Mouse (Mus musculus) heart, adult 9 months (tissue): ENCODE measurements around the gene Dazl.
"Not testable (repeated sequence)": the region's sequence is repeated elsewhere in the genome, so short reads cannot be mapped to it uniquely, and the experiment has no call there.

Experiments used
- DNase-seq, 2 experiments: peaks; one replicate each; pipeline ENCODE4 v3.0.0; 2022; ENCODE audit warnings: low spot score in 2 of 2

The Dazl gene

GRCm38 (mm10) chr17:50291485-50292200 lies 1.8 kb downstream of the Dazl start:
- no peak for DNase-seq

GRCm38 (mm10) chr17:50284845-50285244 lies 8.6 kb downstream of the Dazl start:
- no peak for DNase-seq

DNA sequence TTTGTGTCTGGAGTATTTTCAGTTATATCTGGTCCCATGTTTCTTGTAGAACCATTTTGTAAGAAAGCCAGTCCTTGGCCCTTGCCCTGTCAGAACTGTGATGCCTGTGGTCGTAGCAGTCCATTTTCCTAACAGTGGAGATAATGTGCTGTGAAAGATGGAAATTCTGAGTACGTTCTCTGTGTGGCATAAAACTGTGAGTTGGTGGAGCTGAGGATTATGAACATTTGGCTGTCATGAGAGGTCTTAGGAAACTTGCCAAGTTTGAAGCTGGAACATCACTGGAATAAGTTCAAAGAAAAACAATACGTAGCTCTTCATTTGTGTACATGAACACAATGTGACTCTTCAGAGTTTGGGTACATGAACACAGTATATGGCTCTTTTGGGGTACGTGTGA lies 31.8 kb downstream of the Dazl start:
- not testable (repeated sequence) for DNase-seq

DNA sequence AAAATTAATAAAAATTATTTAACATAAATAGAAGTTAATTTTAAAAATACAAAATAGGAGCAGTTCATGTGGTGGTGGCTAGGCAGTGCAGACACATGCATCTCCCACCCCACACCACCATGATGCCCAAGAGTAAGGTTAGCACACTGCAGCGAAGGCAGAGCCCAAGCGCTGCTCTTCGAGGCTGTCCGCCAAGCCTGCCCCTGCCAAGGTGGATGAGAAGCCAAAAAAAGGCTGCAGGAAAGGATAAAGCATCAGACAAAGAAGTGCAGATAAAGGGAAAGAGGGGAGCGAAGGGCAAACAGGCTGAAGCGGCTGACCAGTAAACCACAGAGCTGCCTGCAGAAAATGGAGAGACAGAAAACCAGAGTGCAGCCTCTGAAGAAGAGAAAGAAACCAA lies 32.6 kb downstream of the Dazl start:
- no peak for DNase-seq

GRCm38 (mm10) chr17:50246605-50247004 lies 46.8 kb downstream of the Dazl start:
- DNase-seq, result no peak

- no peak for DNase-seq
Observed at GRCm38 (mm10) chr17:50244675-50245074, 48.8 kb downstream of the Dazl start.

DNA sequence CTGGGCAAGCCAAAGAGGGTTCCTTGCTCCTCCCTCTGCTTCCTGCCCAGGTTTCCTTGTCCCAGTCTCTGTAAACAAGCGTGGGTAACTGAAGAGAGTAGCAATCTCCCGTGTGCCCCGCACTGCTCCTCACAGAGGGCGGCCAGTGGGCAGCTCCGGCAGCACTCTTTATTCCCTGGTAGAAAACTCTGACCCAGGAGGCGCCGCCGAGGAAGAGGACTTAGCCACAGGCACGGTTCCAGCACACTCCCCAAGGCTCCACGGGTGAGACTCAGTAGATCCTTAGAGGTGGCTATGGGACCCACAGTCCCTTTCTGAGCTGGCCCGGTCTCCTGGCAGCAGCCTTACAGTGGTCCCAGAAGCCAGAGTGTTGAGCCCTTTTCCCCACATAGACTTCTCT lies 50.1 kb downstream of the Dazl start:
- DNase-seq, result no peak

DNA sequence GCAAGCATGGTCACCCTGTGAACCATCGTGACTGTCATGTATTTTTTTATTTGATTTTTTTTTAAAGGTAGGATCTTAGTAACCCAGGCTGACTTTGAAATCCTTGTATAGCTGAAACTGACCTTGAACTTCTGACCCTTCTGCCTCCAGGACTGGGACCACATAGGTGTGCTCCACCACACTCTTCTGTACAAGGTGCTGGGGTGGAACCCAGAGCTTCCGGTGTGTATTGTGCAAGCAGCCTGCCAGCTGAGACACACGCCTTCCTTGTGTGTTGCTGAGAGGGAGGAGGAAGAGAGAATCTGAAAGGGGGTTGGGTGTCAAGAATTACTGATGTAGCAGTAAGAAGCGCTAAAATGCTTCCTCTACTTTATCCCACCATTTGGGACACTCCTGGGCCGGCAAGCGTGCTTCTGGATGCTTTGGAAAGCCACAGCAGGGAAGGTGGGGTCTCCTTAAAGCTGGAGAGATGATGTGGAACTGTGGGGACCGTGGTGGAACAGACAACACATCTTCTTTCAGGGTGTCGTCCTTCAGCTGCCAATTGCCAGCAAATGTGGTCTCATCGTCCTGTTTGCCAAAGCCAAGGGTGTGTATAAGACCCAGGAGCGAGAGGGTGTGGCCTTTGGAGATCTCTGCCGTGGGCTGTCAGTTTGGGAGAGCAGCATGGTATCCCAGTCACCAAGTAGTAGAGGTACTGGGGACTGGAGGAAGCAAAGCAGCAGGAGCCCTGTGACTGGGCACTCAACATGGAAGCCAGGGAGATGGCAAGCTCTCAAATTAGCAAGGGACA lies 55.4 kb downstream of the Dazl start:
- no peak for DNase-seq

- peak; percentile 67 to 82 for DNase-seq
Observed at GRCm38 (mm10) chr17:50237436-50237709, 56.1 kb downstream of the Dazl start.

DNA sequence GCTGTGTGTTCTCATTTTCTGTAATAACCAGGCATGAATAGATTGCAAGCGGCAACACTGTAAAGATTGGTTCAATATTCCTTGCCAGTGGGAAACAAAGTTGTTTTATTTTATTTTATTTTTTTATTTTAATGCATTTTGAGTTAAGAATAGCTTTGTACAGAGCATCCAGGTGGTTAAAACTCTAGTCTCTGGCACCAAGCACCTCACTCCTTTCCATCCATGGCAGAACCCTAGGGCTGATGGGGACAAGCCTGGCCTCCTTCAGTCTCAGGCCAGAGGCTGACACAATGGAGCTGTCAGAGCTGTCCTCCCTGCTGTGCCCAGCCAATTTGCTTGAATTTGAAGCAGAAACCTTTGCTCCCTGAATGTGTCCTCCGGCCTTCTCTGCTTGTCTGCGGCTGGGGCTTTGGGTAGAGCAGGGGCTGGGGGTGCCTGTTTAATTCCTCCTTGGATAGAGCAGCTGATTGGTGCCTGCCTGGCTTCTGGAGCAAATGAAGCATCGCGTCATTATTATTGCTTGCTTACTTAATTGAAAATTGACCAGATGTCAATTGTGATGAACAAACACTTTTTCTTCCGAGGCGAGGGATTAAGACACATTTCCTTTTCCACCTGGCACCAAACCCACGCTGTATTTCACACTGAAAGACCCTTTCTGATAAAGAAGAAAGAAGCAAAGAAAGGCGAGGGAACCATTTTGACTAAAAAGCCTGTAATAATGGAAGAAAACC lies 56.6 kb downstream of the Dazl start:
- DNase-seq, result no peak

DNA sequence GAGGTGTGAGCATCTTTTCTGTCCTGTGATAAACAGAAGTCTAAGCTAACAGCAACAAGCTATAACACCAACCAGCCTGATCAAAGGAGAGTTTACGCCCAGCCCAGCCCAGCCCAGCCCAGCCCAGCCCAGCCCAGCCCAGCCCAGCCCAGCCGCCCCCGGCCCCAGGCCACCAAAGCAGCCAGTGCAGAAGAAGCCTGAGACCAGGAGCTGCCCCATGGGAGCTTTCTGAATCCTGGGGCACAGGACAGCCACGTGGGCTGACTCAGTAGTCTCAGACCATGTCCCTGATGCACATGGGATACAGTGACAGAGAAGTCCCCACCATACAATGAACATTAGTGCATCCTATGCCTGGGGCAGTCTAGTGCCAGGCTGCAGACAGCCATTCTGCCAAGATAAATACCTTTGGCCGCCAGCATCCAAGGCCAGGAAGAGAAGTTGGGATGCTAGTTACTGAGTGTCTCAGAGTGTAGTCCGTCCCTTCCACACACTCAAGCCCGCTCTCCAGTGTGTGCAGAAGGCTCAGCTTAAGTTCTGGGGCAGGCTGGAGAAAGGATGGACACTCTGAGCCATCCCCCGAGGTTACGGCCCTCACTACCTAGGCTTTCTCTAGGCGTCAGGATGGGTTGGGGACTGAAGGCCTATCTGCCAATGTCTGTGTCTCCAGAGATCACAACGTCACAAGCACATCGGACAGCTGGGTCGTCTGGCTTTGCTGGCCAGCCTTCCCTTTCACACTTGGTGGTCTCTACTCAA lies 57.3 kb downstream of the Dazl start:
- DNase-seq, result no peak

GRCm38 (mm10) chr17:50233956-50234355 lies 59.5 kb downstream of the Dazl start:
- no peak for DNase-seq

DNA sequence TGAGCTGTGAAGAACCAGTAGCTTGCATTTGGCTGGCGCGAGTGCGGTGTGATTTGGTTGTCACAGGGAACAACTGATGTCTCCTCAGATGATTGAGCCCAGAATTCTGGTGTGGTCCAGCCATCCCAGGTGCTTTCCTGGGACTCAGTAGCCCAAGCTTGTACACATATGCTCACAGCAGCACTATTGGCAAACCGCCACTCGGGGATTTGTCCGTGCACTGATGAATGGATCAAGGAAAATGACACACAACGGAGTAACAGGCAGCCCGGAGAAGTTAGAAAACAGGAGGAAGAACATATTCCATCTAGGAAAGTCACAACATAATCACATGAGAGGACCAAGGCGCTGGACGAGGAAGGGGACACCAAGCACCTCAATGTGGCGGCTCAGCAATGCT lies 60.6 kb downstream of the Dazl start:
- DNase-seq, result no peak

- no peak for DNase-seq
Observed at GRCm38 (mm10) chr17:50231206-50231605, 62.2 kb downstream of the Dazl start.

DNA sequence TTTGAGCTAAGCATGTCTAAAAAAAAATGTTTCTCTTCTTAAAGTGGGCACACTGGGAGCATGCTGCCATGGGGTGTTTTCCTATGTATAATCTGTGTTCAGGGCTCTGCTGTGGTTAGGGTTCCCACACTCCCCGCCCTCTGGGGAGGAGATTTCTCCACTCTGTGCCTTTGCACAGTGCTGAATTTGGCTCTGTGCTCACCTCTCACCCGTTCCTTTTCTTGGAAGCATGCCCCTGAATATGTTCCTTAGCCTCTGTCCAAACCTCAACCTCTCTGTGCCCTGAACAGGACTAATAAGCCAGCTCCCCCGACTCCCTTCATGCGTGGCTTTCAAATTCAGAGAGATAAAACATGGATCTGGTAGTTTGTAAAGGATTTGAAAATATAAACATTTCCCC lies 63.9 kb downstream of the Dazl start:
- no peak for DNase-seq
